Mouse (Mus musculus) hindbrain, embryonic 13.5 days (tissue): ENCODE measurements around the gene Acaca. TPM values are rescaled to one million over a fixed set of nuclear protein-coding genes. Genes with fewer than 3 reads are reported as not detected.

Source experiments
- ATAC-seq: fragments of 200-750 bp; cut with Nextera tagmentation; 2 replicates; pipeline ENCODE4 v1.8.0; 2017; ENCODE audit warnings: moderate TSS enrichment; ENCODE audit not compliant: low FRiP score
- H3K27ac ChIP-seq: fragments of 300-500 bp; sonication (generic); 2 replicates; pipeline ENCODE4 v1.5.1; 2015; ENCODE audit warnings: inconsistent platforms, mild to moderate bottlenecking, moderate library complexity
- H3K27me3 ChIP-seq: fragments of 300-500 bp; sonication (generic); 2 replicates; pipeline ENCODE4 v1.6.1; 2015; ENCODE audit warnings: mild to moderate bottlenecking, inconsistent platforms
- H3K36me3 ChIP-seq: fragments of 300-500 bp; sonication (generic); 2 replicates; pipeline ENCODE4 v1.6.1; 2015; ENCODE audit warnings: mild to moderate bottlenecking, inconsistent platforms
- H3K4me1 ChIP-seq: fragments of 300-500 bp; sonication (generic); replicated peaks from 2 replicates; pipeline ENCODE4 v1.6.1; 2015; ENCODE audit warnings: inconsistent platforms
- H3K4me2 ChIP-seq: fragments of 300-500 bp; sonication (generic); 2 replicates; pipeline ENCODE4 v1.6.1; 2015; ENCODE audit warnings: inconsistent platforms, mild to moderate bottlenecking, moderate library complexity
- H3K4me3 ChIP-seq: fragments of 300-500 bp; sonication (generic); 2 replicates; pipeline ENCODE4 v1.5.1; 2015; ENCODE audit warnings: mild to moderate bottlenecking, inconsistent platforms
- H3K9ac ChIP-seq: fragments of 300-500 bp; sonication (generic); 2 replicates; pipeline ENCODE4 v1.6.1; 2015; ENCODE audit warnings: mild to moderate bottlenecking, inconsistent platforms
- H3K9me3 ChIP-seq: fragments of 300-500 bp; sonication (generic); 2 replicates; pipeline ENCODE4 v1.6.1; 2016; ENCODE audit warnings: inconsistent platforms
- WGBS: fragments of 180-500 bp; shearing (Covaris S2); methylation state at CpG from one replicate; pipeline ENCODE4 v1.1.7; 2015; 5-methylcytosine and 5-hydroxymethylcytosine counted together
- polyA plus RNA-seq: library from polyadenylated mRNA; unstranded; fragments of >200 nt; fragmentation: Nextera tagmentation; extraction: Ambion mirVana; gene quantifications from 2 replicates; pipeline ENCODE4 v1.2.1, GENCODE M21; 2015

Acaca gene
- polyA plus RNA-seq, 1 experiment from 2014 or later = 24.5 TPM

DNA sequence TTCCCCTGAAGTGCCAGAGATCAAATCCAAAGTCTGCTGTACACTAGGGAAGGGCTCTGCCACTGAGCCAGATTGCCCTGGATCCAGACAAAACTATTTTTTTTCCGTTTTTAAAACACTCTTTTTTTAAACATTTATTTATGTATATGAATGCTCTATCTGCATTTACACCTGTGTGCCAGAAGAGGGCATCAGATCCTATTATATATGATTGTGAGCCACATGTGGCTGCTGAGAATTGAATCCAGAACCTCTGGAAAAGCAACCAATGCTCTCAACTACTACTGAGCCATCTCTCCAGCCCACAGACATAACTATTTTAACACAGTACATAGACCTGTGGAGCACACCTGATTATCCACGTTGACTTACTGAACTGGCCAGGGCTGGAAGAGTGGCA, 13.3 kb upstream of the Acaca start:
- H3K36me3 ChIP-seq = peaks cover 77% of the 10 kb centered on the region
- ATAC-seq = no peak

DNA sequence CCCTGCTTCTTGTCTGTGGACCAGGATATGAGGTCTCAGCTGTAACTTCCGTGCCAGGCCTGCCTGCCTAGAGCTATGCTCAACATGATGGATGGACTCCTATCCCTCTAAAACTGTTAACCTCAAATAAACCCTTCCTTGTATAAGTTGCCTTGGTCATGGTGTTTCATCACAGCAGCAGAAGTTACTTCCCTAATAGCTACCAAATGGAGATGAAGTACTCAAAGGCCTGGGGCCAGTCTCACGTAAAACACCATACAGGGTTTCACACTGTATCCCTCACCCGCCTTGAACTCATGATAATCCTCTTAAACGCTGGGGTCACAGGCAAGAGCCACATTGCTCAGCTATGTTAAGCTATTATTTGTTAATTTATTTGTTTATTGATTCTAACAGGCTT, 12.0 kb upstream of the Acaca start:
- Histone ChIP-seq H3K4me2 (no peak overlapping the region), H3K36me3 (peaks cover 87% of the 10 kb centered on the region), H3K9me3 (no peaks in the 10 kb centered on the region), H3K4me3 (no peak overlapping the region), H3K27me3 (no peaks in the 10 kb centered on the region), H3K9ac (no peak overlapping the region), H3K27ac (no peak overlapping the region), H3K4me1 (no peaks in the 10 kb centered on the region)
- ATAC-seq = no peak
- 91% methylated on average over 4 of the region's 4 CpGs for WGBS

More for the DNA sequence above, 13.3 kb upstream of the Acaca start:
- Histone ChIP-seq H3K4me3 (no peak overlapping the region), H3K4me1 (no peaks in the 10 kb centered on the region), H3K4me2 (no peak overlapping the region), H3K9me3 (no peaks in the 10 kb centered on the region), H3K27ac (no peak overlapping the region), H3K9ac (no peak overlapping the region), H3K27me3 (no peaks in the 10 kb centered on the region)
- 75% methylated on average over 2 of the region's 2 CpGs for WGBS

DNA sequence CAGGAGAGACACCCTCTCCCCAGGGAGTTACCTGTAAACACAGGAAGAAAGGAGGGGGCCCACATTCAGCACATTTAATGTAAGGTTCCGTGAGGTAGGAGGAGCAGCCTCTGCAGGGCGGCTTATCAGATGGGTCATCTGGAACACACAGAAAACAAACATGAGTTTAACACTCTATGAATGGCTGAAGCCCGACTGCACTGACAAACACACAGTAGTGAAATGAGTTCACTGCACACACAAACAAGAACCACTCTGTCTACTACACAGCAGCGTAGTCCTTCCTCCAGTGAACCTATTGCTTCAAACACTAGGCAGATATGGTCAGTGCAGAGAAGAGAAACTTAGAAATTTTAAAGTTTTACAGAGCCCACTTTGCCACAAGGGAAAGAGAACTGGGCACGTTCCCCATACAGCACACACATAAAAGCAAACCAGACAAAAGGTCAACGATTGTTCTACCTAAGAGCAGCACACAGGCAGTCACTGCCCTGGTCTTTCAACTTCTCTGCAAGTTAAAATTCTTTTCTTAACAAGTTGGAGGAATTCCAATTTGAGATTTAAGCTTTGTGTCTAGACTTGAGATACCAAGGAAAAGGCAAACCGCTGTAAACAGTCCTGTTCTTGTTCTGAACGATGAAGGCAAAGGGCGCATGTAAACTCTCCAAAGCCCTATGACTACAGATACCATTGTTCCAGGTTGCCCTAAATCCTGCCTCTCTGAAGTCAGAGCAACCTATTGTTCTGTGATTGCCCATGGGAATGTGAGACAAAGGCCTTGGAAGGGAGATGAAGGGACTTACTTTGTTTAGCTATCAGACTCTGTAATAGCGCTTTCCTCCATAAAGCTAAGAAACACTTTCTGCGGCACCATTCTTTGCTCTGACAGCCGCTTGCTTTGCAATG, 8.2 kb upstream of the Acaca start:
- WGBS = 74% methylated on average over 12 of the region's 12 CpGs

GRCm38 (mm10) chr11:84127977-84128376, 1.5 kb upstream of the Acaca start:
- no peak for ATAC-seq

More for the DNA sequence above, 8.2 kb upstream of the Acaca start:
- Histone ChIP-seq H3K36me3 (peaks cover 91% of the 10 kb centered on the region), H3K4me2 (no peak overlapping the region), H3K4me3 (no peak overlapping the region), H3K27me3 (no peaks in the 10 kb centered on the region), H3K9ac (no peak overlapping the region), H3K9me3 (no peaks in the 10 kb centered on the region), H3K4me1 (no peaks in the 10 kb centered on the region), H3K27ac (no peak overlapping the region)
- no peak for ATAC-seq

DNA sequence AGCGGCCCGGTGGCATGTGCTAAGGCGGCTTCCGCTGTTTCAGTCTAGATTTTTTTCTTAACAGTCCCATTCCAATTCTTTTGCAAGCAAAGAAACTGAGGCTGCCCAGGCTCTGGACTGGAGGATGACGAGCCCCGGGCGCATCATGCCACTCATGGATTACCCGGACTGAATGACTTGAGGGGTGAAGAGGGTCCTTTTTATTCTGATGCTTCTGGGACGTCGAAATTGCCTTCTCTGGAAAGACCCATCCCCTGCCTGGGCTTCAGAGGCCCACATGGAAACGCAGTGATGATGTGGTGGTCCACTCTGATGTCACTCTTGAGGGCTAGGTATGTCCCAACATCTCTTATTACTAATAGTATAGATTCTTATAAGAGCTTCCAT, 320 bp downstream of the Acaca start:
- Histone ChIP-seq H3K4me1 (peaks cover 29% of the 10 kb centered on the region), H3K9ac (peak overlapping the region; percentile 86), H3K27me3 (no peaks in the 10 kb centered on the region), H3K36me3 (peaks cover 21% of the 10 kb centered on the region), H3K9me3 (no peaks in the 10 kb centered on the region), H3K4me3 (peak overlapping the region; percentile 75), H3K4me2 (peak overlapping the region; percentile 68), H3K27ac (peak overlapping the region; percentile 85)
- WGBS = 4% methylated on average over 11 of the region's 11 CpGs
- ATAC-seq = peak; percentile 53; the same call in 1 of the 2 replicates

More at GRCm38 (mm10) chr11:84127977-84128376, 1.5 kb upstream of the Acaca start:
- Histone ChIP-seq H3K27ac (no peak overlapping the region), H3K4me2 (peak overlapping the region; percentile 68; the same call in 1 of the 2 replicates), H3K27me3 (no peaks in the 10 kb centered on the region), H3K4me3 (no peak overlapping the region), H3K36me3 (peaks cover 32% of the 10 kb centered on the region), H3K9me3 (no peaks in the 10 kb centered on the region), H3K4me1 (peaks cover 29% of the 10 kb centered on the region), H3K9ac (no peak overlapping the region)
- 92% methylated on average over 4 of the region's 4 CpGs for WGBS

GRCm38 (mm10) chr11:84134331-84134860, 4.9 kb downstream of the Acaca start:
- no peaks in the 10 kb centered on the region for H3K9me3 ChIP-seq
- peaks cover 24% of the 10 kb centered on the region for H3K4me1 ChIP-seq
- peaks cover 6% of the 10 kb centered on the region; the same call in 1 of the 2 replicates for H3K36me3 ChIP-seq
- no peaks in the 10 kb centered on the region for H3K27me3 ChIP-seq
- H3K4me2 ChIP-seq = no peak overlapping the region
- H3K4me3 ChIP-seq = no peak overlapping the region
- ATAC-seq = no peak
- no peak overlapping the region for H3K9ac ChIP-seq
- no peak overlapping the region for H3K27ac ChIP-seq
- 94% methylated on average over 2 of the region's 2 CpGs for WGBS

- H3K27ac ChIP-seq = no peak overlapping the region
- H3K27me3 ChIP-seq = no peaks in the 10 kb centered on the region
- no peaks in the 10 kb centered on the region for H3K9me3 ChIP-seq
- no peak overlapping the region for H3K4me2 ChIP-seq
- H3K36me3 ChIP-seq = peaks cover 6% of the 10 kb centered on the region; the same call in 1 of the 2 replicates
- no peak overlapping the region for H3K4me3 ChIP-seq
- H3K4me1 ChIP-seq = peaks cover 9% of the 10 kb centered on the region; the same call in 1 of the 2 replicates
- no peak for ATAC-seq
- H3K9ac ChIP-seq = no peak overlapping the region
- WGBS = 81% methylated on average over 3 of the region's 3 CpGs
Observed at GRCm38 (mm10) chr11:84136453-84136852, 7.0 kb downstream of the Acaca start.

GRCm38 (mm10) chr11:84141752-84142151, 12.3 kb downstream of the Acaca start:
- Histone ChIP-seq H3K27me3 (no peaks in the 10 kb centered on the region), H3K4me3 (no peak overlapping the region), H3K9me3 (no peaks in the 10 kb centered on the region), H3K4me2 (no peak overlapping the region), H3K36me3 (no peaks in the 10 kb centered on the region), H3K27ac (no peak overlapping the region), H3K4me1 (0 out of 2 replicates have a peak, but pooled peaks cover 3% of the 10 kb centered on the region), H3K9ac (no peak overlapping the region)
- ATAC-seq = no peak
- WGBS = 64% methylated on average over 2 of the region's 2 CpGs

DNA sequence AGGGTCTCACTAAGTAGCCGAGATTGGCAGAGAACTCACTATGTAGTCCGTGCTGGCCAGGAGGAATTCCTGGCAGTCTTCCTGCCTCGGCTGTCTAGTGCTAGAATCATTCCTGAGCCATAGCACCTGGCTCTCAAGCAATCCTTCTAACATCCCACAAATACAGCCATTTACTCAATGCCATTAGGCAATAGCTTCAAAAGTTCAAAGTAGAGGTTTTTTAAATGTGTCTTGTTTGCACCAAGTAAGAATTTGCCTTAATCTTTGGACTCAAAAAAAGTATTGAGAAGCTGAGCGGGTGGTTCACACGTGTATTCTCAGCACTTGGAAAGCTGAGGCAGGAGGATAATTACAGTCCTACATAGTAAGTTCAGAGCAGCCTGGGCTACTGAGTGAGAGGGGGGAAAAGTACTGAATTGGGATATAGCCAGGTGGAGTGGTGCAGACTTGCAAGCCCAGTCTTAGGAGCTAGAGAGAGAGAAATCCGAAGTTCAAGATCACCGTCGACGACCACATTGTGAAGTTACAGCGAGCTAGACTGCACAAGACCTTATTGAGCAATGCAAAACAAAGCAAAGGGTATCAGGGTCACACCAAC, 15.8 kb downstream of the Acaca start:
- no peak overlapping the region for H3K27ac ChIP-seq
- H3K4me3 ChIP-seq = no peak overlapping the region
- H3K27me3 ChIP-seq = no peaks in the 10 kb centered on the region
- H3K4me2 ChIP-seq = no peak overlapping the region
- no peaks in the 10 kb centered on the region for H3K36me3 ChIP-seq
- no peaks in the 10 kb centered on the region for H3K4me1 ChIP-seq
- no peak for ATAC-seq
- H3K9me3 ChIP-seq = no peaks in the 10 kb centered on the region
- WGBS = 82% methylated on average over 10 of the region's 10 CpGs
- no peak overlapping the region for H3K9ac ChIP-seq

DNA sequence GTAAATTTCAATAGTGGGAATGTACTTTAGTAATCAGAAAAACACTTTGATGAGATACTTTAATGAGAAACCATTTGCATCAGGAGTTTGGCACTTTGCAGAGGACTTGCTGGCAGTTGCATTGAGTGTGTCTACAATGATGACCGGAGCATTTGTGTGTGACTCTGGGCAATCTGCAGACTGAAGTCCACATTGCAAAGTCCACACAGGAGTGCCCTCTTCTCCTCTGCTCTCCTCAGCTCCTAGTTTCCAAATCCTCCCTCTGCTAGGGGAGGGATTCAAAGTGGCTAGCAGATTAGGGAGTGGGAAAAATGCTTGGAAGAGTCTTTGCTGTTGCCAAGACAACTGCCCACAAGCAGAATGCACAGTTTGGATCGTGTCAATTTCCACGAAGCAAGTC, 16.6 kb downstream of the Acaca start:
- H3K27ac ChIP-seq = no peak overlapping the region
- no peaks in the 10 kb centered on the region for H3K27me3 ChIP-seq
- H3K36me3 ChIP-seq = no peaks in the 10 kb centered on the region
- no peaks in the 10 kb centered on the region for H3K4me1 ChIP-seq
- H3K9me3 ChIP-seq = no peaks in the 10 kb centered on the region
- no peak overlapping the region for H3K4me2 ChIP-seq
- ATAC-seq = no peak
- H3K9ac ChIP-seq = no peak overlapping the region
- no peak overlapping the region for H3K4me3 ChIP-seq
- 54% methylated on average over 3 of the region's 3 CpGs for WGBS

DNA sequence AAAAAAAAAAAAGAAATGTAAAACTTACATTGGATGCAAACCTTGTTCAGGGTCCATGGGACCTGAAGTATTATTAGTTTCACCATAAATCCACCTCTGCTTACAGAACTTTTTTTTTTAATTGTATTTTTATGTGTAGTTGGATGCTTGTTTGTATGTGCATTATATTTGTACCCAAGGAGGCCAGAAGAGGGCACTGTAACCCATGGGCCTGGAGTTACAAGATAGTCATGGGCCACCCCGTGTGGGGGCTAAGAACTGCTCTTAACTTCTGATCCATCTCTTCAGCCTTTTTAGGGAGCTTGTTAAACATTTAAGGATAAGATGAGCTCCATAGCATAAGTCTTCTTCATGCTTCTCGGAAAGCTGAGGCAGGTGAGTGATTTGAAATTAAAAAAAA, 21.4 kb downstream of the Acaca start:
- H3K27me3 ChIP-seq = no peaks in the 10 kb centered on the region
- no peaks in the 10 kb centered on the region for H3K9me3 ChIP-seq
- no peak overlapping the region for H3K27ac ChIP-seq
- H3K4me3 ChIP-seq = no peak overlapping the region
- no peak overlapping the region for H3K9ac ChIP-seq
- WGBS = 75% methylated on average over 2 of the region's 2 CpGs
- H3K4me1 ChIP-seq = no peaks in the 10 kb centered on the region
- H3K36me3 ChIP-seq = no peaks in the 10 kb centered on the region
- H3K4me2 ChIP-seq = no peak overlapping the region
- ATAC-seq = no peak

DNA sequence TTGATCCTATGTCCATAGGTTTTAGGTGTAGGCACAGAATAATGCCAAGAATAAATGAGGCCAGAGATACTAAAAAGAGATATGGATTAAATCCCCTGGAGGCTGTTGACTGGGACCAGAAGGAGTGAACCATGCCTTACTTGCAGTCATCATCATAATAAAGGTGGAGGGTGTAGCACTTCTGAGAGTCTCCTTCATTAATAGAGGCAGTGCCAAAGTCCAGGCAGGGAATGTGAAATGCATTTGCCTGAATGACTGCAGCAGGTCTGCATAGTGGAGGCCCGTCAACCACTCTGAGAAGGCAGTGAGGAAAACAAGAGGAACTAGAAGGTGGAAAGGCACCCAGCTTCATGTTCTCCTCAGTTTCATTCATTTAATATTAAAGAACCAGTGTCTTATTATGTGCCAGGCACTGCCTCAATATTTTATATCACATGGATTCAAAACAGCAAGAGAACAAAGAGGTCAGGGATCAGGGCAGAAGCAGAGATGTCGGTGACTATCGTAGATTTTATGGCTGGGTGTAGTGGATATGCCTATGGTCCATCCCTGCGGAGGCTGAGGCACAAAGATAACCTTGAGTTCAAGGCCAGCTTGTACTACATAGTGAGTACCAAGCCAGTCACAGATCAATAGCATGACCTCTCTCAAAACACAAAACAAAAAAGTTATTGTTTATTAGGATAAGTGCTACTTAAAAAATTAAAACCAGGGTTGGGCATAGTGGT, 27.2 kb downstream of the Acaca start:
- no peaks in the 10 kb centered on the region for H3K9me3 ChIP-seq
- H3K36me3 ChIP-seq = no peaks in the 10 kb centered on the region
- no peak overlapping the region for H3K4me3 ChIP-seq
- H3K4me1 ChIP-seq = no peaks in the 10 kb centered on the region
- H3K27ac ChIP-seq = no peak overlapping the region
- no peaks in the 10 kb centered on the region for H3K27me3 ChIP-seq
- no peak overlapping the region for H3K9ac ChIP-seq
- 92% methylated on average over 4 of the region's 4 CpGs for WGBS
- ATAC-seq = no peak
- no peak overlapping the region for H3K4me2 ChIP-seq
